Mouse (Mus musculus) T-helper 1 cell (primary cell): ENCODE data around the gene Atp5h.
"Not testable (repeated sequence)": the region's sequence is repeated elsewhere in the genome, so short reads cannot be mapped to it uniquely, and the experiment has no call there.

Source experiments
- in situ Hi-C: fragments of 300-600 bp; cut with MboI, MseI; formaldehyde crosslinking; loops from one replicate; pipeline ENCODE4 v1.15.1; 2025; ENCODE audit warnings: high pct_unique_total_duplicates

Atp5h gene

GRCm38 (mm10) chr11:115419531-115420237 is at the start of gene Atp5h, which contains the start of gene Kctd2:
TSS of gene Atp5h (minus strand) at chr11:115419962.
TSS of gene Kctd2 (plus strand) at chr11:115420128.
- in situ Hi-C loops, result loop anchor here (10.0 kb wide), 1 partner anchor 55 kb away; the partner anchor contains the start of gene Armc7

DNA sequence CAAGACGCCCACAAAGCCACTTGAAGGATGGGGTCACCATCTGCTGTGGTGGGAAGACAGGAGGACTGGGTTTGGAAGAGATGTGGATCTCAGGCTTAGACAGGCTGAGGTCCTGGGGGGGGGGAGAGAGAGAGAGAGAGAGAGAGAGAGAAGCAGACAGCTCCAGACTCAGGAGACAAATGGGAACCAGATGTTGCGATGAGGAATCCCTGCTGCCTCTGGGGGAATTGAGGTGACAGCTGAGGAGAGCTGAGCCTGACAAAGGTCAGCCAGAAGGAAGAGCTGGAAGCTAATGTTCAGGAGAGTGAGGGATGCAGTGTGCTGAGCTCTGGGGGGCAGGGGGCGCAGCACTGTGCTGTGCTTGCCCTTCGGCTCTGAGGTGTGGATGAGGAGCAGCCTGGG is 47.5 kb upstream of the Atp5h start:
- in situ Hi-C loops, result no loop called here

- in situ Hi-C loops, result no loop called here
Observed at GRCm38 (mm10) chr11:115464851-115465250, 45.1 kb upstream of the Atp5h start.

DNA sequence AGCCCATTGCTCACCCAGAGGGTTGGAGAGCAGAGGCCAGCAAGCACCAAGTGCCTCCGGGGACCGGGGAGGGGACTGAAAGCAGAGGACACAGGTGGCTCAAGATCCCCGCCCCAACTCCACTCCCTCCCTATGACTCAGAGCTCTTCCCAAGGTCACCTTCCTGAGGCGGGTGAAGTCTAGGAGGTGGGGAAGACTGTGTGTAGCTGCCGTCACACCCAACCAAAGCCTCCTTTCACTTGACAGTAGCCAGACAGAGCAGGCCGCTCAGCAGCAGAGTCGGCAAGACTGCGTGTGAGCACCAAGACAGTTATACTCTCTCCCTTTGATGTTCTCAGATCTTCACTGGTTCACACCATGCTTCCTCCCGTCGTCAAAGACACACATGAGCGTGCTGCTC is 43.6 kb upstream of the Atp5h start:
- in situ Hi-C loops, result no loop called here

DNA sequence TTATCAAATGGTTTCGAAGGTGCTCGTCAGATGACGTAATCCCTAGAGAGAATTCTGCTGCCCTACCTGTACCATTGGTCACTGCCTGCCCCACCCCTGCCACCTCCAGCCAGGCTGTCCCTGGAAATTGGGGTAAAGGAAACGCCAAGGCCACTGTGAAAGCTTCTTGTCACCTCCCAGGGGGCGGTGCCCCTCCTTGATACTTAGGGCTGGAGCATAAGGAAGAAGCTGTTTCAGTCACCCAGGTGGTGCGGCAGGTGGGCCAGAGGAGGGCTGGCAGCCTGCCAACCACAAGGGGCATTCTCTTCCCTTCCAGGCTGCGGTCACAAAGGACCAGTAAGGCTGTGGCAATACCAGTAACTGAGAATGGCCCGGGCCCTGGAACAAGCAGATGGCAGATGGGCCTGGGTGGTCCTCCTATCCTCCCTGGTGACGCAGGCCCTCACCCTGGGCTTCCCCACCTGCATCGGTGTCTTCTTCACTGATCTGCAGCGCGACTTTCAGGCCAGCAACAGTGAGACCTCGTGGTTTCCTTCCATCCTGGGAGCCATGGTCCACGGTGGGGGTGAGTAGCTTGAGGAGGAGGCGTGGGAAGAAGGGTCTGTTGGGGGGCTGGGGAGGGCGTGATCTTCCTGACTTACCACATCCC is 42.6 kb upstream of the Atp5h start, which contains the start of gene Slc16a5:
Gene Slc16a5 (plus strand): TSS at position 232 of the 649 bp plus-strand sequence.
- in situ Hi-C loops, result no loop called here

GRCm38 (mm10) chr11:115461846-115462242 is 42.1 kb upstream of the Atp5h start:
- in situ Hi-C loops, result no loop called here

- in situ Hi-C loops, result no loop called here
Observed at GRCm38 (mm10) chr11:115460976-115461375, 41.2 kb upstream of the Atp5h start.

- in situ Hi-C loops, result no loop called here
Observed at GRCm38 (mm10) chr11:115457405-115457804, 37.6 kb upstream of the Atp5h start.

DNA sequence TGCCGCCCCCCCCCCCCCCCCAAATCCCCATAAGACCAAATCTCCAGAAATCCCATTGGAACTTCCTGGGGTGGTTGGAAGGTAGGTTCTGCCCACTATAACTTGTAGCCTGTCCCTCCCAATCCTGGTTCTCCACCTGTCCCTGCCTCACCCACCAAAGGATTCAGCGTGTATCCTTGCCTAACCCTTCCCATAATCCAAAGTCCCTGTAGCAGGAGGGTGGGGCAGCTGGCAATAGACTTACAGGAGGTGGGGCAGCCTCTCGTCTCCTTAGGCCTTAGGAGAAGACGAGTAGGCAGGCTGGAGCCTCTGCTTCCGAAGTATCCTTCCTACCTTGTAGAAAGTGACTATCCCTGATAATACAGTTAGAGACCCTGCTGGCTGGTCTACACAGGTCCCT is 36.4 kb upstream of the Atp5h start:
- in situ Hi-C loops, result no loop called here

DNA sequence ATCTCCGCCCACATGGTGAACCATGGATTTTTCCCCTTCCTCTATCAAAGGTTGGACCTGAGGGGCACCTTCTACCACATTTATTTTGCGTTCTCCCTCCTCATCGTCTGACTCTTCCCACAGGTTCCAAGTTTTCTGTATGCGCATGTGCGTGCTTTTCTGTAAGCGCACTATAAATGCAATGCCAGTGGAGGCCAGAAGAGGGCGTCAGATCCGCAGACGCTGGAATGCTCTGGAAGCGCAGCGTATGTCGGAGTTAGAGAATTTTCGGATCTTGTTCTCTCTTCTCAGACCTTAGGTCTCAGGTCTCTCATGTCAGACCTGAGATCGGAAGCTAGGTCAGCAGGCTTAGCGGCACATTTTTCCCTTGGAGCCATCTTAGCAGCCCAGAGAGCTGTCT is 35.9 kb upstream of the Atp5h start:
- in situ Hi-C loops, result no loop called here

DNA sequence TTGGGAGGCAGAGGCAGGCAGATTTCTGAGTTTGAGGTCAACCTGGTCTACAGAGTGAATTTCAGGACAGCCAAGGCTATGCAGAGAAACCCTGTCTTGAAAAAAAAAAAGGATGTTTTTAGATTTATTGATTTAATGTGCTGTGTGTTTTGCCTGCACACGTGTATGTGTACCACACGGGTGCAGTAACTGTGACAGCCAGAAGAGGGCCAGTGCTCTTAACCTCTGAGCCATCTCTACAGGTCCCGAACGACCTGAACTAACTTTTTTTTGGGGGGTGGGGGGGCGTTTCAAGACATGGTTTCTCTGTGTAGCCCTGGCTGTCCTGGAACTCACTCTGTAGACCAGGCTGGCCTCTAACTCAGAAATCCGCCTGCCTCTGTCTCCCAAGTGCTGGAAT is 35.1 kb upstream of the Atp5h start:
- in situ Hi-C loops, result not testable (repeated sequence)

GRCm38 (mm10) chr11:115453306-115453705 is 33.5 kb upstream of the Atp5h start:
- in situ Hi-C loops, result no loop called here

DNA sequence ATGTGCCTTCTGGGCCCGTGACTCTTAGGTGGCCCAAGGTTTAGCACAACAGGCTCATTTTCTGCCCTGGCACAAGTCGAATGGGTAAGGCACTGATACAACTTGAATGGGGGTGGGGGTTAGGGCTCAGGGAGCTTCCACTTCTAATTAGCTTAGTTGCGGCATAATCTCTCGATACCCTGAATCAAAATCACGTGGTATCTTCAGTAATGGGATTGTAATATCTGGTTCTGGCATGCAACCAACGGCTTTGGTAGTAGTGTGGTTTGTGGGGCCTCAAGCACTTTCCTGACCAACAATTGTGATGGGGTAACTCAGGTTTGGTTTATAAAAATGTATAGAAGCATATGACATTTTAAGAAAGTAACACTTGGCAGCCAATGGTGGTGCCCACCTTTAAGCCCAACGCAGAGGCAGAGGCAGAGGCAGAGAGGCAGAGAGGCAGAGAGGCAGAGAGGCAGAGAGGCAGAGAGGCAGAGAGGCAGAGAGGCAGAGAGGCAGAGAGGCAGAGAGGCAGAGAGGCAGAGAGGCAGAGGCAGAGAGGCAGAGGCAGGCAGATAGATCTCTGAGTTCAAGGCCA is 32.6 kb upstream of the Atp5h start:
- in situ Hi-C loops, result no loop called here

GRCm38 (mm10) chr11:115451781-115452241 is 32.0 kb upstream of the Atp5h start:
- in situ Hi-C loops, result no loop called here

GRCm38 (mm10) chr11:115450176-115450575 is 30.4 kb upstream of the Atp5h start:
- in situ Hi-C loops, result no loop called here

DNA sequence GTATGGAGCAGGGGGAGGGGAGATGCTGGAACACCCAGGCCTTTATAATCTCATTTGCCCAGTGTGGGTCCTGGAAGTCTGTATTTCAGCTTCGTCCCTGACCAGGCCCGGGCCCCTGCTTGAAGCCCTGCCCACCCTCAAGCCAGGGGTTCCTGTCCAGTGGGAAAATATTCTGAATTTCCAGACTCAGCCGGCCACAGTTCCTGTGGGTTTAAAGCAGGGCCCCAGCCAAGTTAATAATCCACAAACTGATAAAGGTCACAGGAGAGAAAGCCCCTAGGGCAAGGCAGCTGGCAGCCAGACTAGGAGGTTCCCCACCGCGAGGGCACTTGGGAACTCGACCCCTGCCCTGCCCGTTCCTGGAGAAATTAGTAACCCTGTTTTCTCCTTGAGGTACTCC is 29.2 kb upstream of the Atp5h start:
- in situ Hi-C loops, result no loop called here

GRCm38 (mm10) chr11:115448075-115448474 is 28.3 kb upstream of the Atp5h start:
- in situ Hi-C loops, result no loop called here

- in situ Hi-C loops, result no loop called here
Observed at GRCm38 (mm10) chr11:115447321-115447885, 27.6 kb upstream of the Atp5h start.

DNA sequence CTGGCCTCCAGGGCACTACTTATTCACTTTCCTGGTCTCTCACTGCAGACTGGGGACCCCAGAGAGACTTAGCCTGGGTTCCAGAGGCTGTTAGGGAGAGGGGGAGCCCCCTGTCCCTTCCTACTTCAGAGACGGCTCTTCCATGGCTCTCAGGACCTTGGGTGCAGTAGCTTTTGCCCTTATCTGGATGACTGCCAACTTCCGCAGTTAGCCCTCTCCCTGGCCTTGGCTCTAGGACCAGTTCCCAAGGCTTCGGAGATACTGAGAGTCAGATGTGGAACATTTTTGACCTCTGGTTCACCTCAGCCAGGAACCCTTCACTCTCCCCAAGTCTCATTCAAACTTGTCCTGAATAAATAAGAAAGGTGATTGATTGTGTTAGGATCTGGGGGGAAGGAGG is 27.1 kb upstream of the Atp5h start:
- in situ Hi-C loops, result no loop called here

DNA sequence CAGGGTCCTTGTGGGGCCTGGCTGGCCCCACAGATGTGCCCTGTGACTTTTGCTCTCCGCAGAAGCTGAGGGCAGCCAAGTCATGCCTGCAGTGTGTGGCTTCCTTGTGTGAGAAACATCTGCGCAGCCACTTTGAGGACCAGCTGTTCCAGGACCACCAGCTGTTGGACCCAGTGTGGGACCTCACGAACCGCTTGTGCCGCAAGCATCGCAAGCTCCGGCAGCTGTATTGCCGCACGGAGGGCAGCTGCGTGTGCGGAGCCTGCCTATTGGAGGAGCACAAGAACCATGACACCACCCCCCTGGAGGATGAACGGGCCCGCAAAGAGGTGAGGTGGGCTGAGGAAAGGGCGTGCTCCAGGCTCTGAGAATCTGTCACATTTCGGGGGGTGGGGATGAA is 21.7 kb upstream of the Atp5h start:
- in situ Hi-C loops, result loop anchor here (5.0 kb wide), 1 partner anchor 49 kb away; no protein-coding TSS in a partner anchor

DNA sequence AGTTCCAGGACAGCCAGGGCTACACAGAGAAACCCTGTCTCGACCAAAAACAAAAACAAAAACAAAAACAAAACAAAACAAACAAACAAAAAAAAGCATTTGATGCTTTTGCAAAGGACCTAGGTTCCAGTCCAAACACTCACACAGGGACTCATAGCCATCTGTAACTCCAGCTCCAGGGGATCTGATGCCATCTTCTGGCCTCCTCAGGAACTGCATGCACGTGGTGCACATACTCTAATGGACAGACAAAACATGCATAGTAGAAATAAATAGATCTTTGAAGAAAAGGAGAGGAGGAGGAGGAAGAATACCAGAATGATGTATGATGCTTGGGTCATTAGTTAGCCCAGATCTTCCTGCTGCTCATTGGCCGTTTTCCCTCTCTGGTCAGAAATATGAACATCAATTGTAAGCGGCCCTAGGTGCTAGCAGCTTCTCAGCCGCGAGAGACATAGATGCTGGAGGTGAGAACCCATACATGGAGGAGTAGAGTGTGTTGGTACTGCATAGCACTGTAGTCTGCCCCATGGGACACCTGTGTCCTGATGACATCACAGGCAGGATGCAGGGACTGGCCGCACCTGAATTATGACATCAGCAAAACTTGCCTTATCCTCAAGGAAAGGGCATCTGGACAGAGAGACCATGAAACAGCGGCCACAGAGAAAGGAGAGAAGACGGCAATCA is 20.3 kb upstream of the Atp5h start, which contains the start of gene Trim80:
Gene Trim80 (plus strand): TSS at position 640 of the 690 bp plus-strand sequence.
- in situ Hi-C loops, result loop anchor here (5.0 kb wide), 2 partner anchors 48 to 77 kb away; no protein-coding TSS in a partner anchor
